Mouse (Mus musculus) liver (tissue): ENCODE data around the gene Ackr4.
A peak's percentile ranks its signal among the peaks of the same experiment; 100 is the strongest.

Experiments
- DNase-seq: peaks from one replicate; pipeline ENCODE4 v3.0.0-alpha.2; 2020; ENCODE audit warnings: mixed read lengths

Gene Ackr4

GRCm38 (mm10) chr9:104039031-104039695 lies 87.6 kb downstream of the Ackr4 start:
- DNase-seq = no peak

DNA sequence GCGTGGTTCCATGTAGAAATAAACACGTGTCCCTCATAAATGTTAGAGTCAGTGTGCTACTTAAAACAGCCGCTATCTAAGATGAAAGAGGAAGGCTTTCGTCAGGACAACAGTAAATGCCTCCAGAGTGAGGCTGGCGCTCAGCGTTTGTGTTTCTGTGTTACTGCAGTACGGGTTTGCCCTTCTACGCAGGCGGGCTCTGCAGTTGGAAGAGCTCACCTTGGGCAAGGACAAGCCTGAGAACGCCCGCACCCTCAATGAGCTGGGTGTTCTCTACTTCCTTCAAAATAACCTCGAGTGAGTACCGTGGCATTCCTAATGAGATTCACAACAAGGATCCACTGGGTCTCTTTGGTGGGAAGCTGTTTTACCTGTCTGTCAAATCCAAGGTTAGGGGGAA lies 88.5 kb downstream of the Ackr4 start:
- DNase-seq = no peak

DNA sequence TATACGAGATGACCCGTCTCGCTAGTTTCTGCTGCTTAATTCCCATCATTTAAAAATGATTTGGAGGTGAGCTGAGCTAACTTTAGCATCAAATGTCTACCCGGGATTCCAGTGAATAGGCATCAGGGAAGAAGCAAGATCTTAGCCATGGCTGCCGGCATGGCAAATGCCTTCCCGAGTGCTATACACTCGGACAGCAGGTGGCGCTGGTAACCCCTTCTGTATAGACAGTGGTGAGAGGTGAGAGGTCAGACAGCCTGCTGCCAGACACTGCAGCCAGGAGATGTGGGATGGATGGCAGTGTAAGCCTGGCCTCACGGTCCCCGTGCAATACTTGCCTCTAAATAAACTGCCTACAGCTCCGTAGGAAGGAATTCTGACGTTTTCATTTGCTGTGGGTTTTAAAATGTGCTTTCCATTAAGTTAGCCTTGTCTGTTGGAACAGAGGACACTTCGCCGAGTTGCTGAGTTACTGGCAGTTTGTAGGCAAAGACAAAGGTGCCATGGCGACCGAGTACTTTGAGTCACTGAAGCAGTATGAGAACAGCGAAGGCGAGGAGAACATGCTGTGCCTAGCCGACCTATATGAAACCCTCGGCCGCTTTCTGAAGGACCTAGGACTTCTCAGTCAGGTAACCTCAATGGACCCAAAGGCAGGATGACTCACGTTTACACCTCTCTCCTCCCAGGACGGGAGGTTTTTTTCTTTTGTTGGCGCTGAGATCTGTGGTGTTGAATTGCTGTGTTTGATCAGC lies 91.3 kb downstream of the Ackr4 start:
- peak; percentile 78 for DNase-seq

DNA sequence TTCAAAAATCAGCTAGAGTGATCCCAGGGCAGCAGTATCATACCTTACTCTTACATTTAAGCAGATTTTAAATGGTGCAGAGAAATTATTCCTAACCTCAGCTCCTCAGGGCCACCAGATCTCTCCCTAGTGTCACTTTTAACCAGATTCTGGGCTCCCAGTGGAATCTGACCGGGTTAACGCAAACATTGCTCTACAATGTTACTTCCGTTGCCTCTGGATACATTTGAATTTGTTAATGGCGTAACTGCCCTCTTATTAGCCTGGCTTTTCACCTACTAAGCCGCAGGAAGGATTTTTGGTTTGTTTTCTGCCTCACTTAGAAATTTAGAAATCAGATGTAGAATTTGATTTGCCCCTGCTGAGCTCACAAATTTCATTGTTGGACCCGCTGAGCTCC lies 92.0 kb downstream of the Ackr4 start:
- DNase-seq = no peak

- DNase-seq = no peak
Measured at GRCm38 (mm10) chr9:104034231-104034630, 92.5 kb downstream of the Ackr4 start.
